Mouse (Mus musculus) bone marrow, adult 2 months (tissue): Measurements from ENCODE around the gene Olfr1440. TPM values are rescaled to one million over a fixed set of nuclear protein-coding genes. Genes with fewer than 3 reads are reported as not detected.

ENCODE experiments used
- H3K27ac ChIP-seq: fragments of 200-500 bp; 2 replicates; pipeline ENCODE4 v1.5.1; 2012; ENCODE audit warnings: low read depth, mild to moderate bottlenecking, control low read depth, inconsistent platforms, low read length; ENCODE audit not compliant: control insufficient read depth, poor library complexity, insufficient read depth
- H3K4me1 ChIP-seq: fragments of 200-500 bp; 2 replicates; pipeline ENCODE4 v1.6.1; 2011; ENCODE audit warnings: low read length; ENCODE audit not compliant: control insufficient read depth, insufficient read depth
- H3K4me3 ChIP-seq: fragments of 200-500 bp; replicated peaks from 2 replicates; pipeline ENCODE3; 2011; ENCODE audit warnings: mild to moderate bottlenecking, low read depth, low read length, control low read depth; ENCODE audit not compliant: control insufficient read depth
- CTCF ChIP-seq: fragments of 200-500 bp; IDR thresholded peaks from 2 replicates; pipeline ENCODE4 v1.5.1; 2011; ENCODE audit warnings: low read length, control low read depth; ENCODE audit not compliant: control insufficient read depth, insufficient read depth
- POLR2A ChIP-seq: fragments of 200-500 bp; IDR thresholded peaks from 2 replicates; pipeline ENCODE4 v1.6.1; 2011; ENCODE audit warnings: low read depth, mild to moderate bottlenecking, control low read depth, low read length, borderline replicate concordance; ENCODE audit not compliant: control insufficient read depth
- WGBS: fragments of 180-500 bp; shearing (Covaris S2); methylation state at CpG from one replicate; pipeline ENCODE4 v1.1.7; 2018; 5-methylcytosine and 5-hydroxymethylcytosine counted together
- polyA plus RNA-seq: library from polyadenylated mRNA; stranded (reverse); fragments of >200 nt; gene quantifications from 2 replicates; pipeline ENCODE4 v1.2.4, GENCODE M21; 2011; ENCODE audit warnings: low replicate concordance; ENCODE audit not compliant: missing spikeins, insufficient read depth, insufficient read length

Olfr1440 gene
- polyA plus RNA-seq = 0.70 and 1.5 TPM in 2 replicates

- no peak within 1 kb of the TSS for H3K27ac ChIP-seq
- no peaks in the 10 kb centered on the region; the same call in 1 of the 2 replicates for H3K4me1 ChIP-seq
- no peak within 1 kb of the TSS for H3K4me3 ChIP-seq
- 72% methylated on average over 2 of the region's 2 CpGs for WGBS
- TF ChIP-seq CTCF (no peak), POLR2A (no peak)
These were observed at the start of gene Olfr1440 for GRCm38 (mm10) chr19:12386979-12387378. Olfr1440 (plus strand) TSS chr19:12387279.

- 58% methylated on average over 3 of the region's 3 CpGs for whole genome bisulfite sequencing
- H3K27ac ChIP-seq = no peak overlapping the region
- H3K4me3 ChIP-seq = no peak overlapping the region
- no peaks in the 10 kb centered on the region for H3K4me1 ChIP-seq
- TF ChIP-seq CTCF (no peak), POLR2A (no peak)
These were observed 14.1 kb upstream of the Olfr1440 start for GRCm38 (mm10) chr19:12373004-12373403.

- 64% methylated on average over 2 of the region's 2 CpGs for WGBS
- H3K4me1 ChIP-seq = no peaks in the 10 kb centered on the region
- TF ChIP-seq CTCF = no peak
- TF ChIP-seq POLR2A = no peak
- no peak overlapping the region for H3K4me3 ChIP-seq
- no peak overlapping the region for H3K27ac ChIP-seq
These were observed 12.5 kb upstream of the Olfr1440 start for GRCm38 (mm10) chr19:12374465-12375025.

DNA sequence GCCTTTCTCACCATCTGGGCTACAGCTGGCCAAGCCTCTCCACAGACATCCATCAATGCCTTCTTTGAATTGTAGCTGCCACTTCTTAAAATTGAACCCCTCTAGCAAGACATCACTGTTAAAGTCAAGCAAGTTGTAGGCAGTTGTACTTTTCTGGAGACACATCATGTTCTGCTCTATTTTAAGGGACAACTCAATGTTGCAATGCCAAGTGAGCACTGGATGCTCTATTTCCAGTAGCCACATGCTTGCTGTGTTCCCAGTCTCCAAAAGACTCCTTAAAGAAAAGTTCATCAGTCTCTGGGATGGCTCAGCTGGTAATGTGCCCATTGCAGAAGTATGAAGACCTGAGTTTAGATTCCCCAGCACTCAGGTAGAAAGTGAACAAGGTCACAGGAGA, 26.7 kb downstream of the Olfr1440 start:
- no peak for TF ChIP-seq CTCF
- TF ChIP-seq POLR2A = no peak
- no peak overlapping the region for H3K4me3 ChIP-seq
- no peaks in the 10 kb centered on the region for H3K4me1 ChIP-seq
- no peak overlapping the region for H3K27ac ChIP-seq

- no peaks in the 10 kb centered on the region for H3K4me1 ChIP-seq
- TF ChIP-seq POLR2A = no peak
- no peak for TF ChIP-seq CTCF
- H3K4me3 ChIP-seq = no peak within 1 kb of the TSS
- H3K27ac ChIP-seq = no peak within 1 kb of the TSS
These were observed 30.3 kb downstream of the Olfr1440 start, which contains the start of gene Olfr1441 for GRCm38 (mm10) chr19:12417361-12417760. Olfr1441 (plus strand) TSS chr19:12417433.

GRCm38 (mm10) chr19:12418312-12418711, 31.2 kb downstream of the Olfr1440 start:
- Histone ChIP-seq H3K27ac (no peak overlapping the region), H3K4me1 (no peaks in the 10 kb centered on the region), H3K4me3 (no peak overlapping the region)
- TF ChIP-seq POLR2A (no peak), CTCF (no peak)
- WGBS = 66% methylated on average over 3 of the region's 3 CpGs

DNA sequence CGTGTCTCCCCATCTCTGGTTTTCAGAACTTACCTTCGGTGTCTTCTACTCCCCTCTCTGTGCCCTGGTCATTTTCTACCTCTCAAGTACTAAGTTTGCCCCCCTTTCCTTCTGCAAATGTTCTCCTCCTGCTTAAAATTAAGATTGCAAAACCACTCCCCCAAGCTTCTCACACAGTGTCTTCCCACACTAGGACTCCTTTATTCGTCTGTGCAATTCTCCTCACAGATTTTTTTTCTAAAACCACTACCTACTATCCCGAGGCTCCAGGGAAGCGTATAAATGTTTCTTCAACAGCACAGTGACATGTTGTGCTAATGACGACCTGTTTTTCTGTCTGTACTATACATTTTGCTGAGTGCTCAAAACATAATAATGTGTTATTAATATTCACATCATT, 33.5 kb downstream of the Olfr1440 start:
- Histone ChIP-seq H3K27ac (no peak overlapping the region), H3K4me1 (no peaks in the 10 kb centered on the region), H3K4me3 (no peak overlapping the region)
- TF ChIP-seq POLR2A = no peak
- no peak for TF ChIP-seq CTCF
- 63% methylated on average over 6 of the region's 6 CpGs for WGBS

- TF ChIP-seq POLR2A (no peak), CTCF (no peak)
- WGBS = 71% methylated on average over 1 of the region's 1 CpGs
- Histone ChIP-seq H3K27ac (no peak overlapping the region), H3K4me3 (no peak overlapping the region), H3K4me1 (no peaks in the 10 kb centered on the region; the same call in 1 of the 2 replicates)
These were observed 34.6 kb downstream of the Olfr1440 start for GRCm38 (mm10) chr19:12421680-12422079.

- Histone ChIP-seq H3K4me1 (no peaks in the 10 kb centered on the region; the same call in 1 of the 2 replicates), H3K4me3 (no peak overlapping the region), H3K27ac (no peak overlapping the region)
- TF ChIP-seq CTCF (no peak), POLR2A (no peak)
- 33% methylated on average over 5 of the region's 5 CpGs for WGBS
These were observed 40.0 kb downstream of the Olfr1440 start for GRCm38 (mm10) chr19:12427101-12427500.
